ENCODE assay signal across 29 mouse cellular contexts in genomic region chr8:46327284-46327683, GRCm38 (mm10). TPM values are rescaled to one million over a fixed set of nuclear protein-coding genes. Genes with fewer than 3 reads are reported as not detected.
DNase-seq lines count a peak whose midpoint lies in the region; ATAC-seq and TF ChIP-seq lines count a peak whose summit lies in the region.
"Had no signal": no experiment of that assay in that cellular context is flagged by ENCODE, and none has a peak within 500 bp of the region (broad histone marks: within the 10 kb centered on the region; RNA-seq: fewer than 3 reads in every experiment).

No protein-coding gene starts in this region.

- DNase-seq in heart, embryonic 10.5 days (ENCODE audit: low spot score) = peak; percentile 27
- DNase-seq in heart, postnatal 14 days = no peak
- DNase-seq in liver, postnatal 0 days = peak; percentile 60
- DNase-seq in liver = no peak
- peak; percentile 57 to 61 for DNase-seq in kidney, adult 8-10 months
- DNase-seq in kidney, postnatal 36 days = peak; percentile 69 to 74
- DNase-seq: adrenal gland, adult 8-10 months; cerebellum, adult 9-10 months; cerebellum, postnatal 36 days; gastrocnemius, postnatal 14 days; thymus, postnatal 4 days had no signal

- H3K4me3 ChIP-seq in heart, embryonic 10.5 days = no peak overlapping the region
- H3K4me3 ChIP-seq in liver, postnatal 0 days (ENCODE audit: low read depth, low read length) = no peak overlapping the region
- H3K4me3 ChIP-seq: forebrain, embryonic 13.5 days; heart, embryonic 12.5 days; layer of hippocampus, adult 2 months; limb, embryonic 13.5 days; lung, embryonic 15.5 days; megakaryocyte, embryonic 14.5 days; midbrain, embryonic 12.5 days; neural tube, embryonic 13.5 days had no signal

- ATAC-seq in liver, postnatal 0 days = peak; percentile 89
- no peak for ATAC-seq in megakaryocyte, adult 5-6 weeks (ENCODE audit: poor library complexity, severe bottlenecking)
- ATAC-seq: forebrain, embryonic 13.5 days; intestine, postnatal 0 days had no signal

- no peak overlapping the region for H3K9ac ChIP-seq in liver, postnatal 0 days (replicated peaks)
- H3K9ac ChIP-seq: forebrain, embryonic 13.5 days; heart, embryonic 12.5 days; hindbrain, embryonic 14.5 days; limb, embryonic 13.5 days; liver, embryonic 14.5 days; lung, embryonic 15.5 days; midbrain, embryonic 12.5 days; neural tube, embryonic 13.5 days had no signal

- TF ChIP-seq EP300 in liver, postnatal 0 days (IDR thresholded peaks at IDR 0.05; ENCODE audit: low read depth) = peak; percentile 51; the same call in 1 of the 2 replicates

- H3K27ac ChIP-seq in heart, embryonic 10.5 days = no peak overlapping the region
- no peak overlapping the region for H3K27ac ChIP-seq in liver, postnatal 0 days (ENCODE audit: low read depth)
- H3K27ac ChIP-seq: forebrain, embryonic 13.5 days; hindbrain, embryonic 14.5 days; layer of hippocampus, adult 2 months; limb, embryonic 13.5 days; liver, embryonic 14.5 days; lung, embryonic 15.5 days; midbrain, embryonic 12.5 days; neural tube, embryonic 13.5 days had no signal

- no peaks in the 10 kb centered on the region for H3K9me3 ChIP-seq in heart, embryonic 10.5 days
- H3K9me3 ChIP-seq in liver, postnatal 0 days (ENCODE audit: low read length) = no peaks in the 10 kb centered on the region
- H3K9me3 ChIP-seq: forebrain, embryonic 13.5 days; G1E; lung, embryonic 15.5 days; neural tube, embryonic 13.5 days had no signal

- H3K36me3 ChIP-seq in heart, embryonic 10.5 days = no peaks in the 10 kb centered on the region
- no peaks in the 10 kb centered on the region for H3K36me3 ChIP-seq in liver, postnatal 0 days (replicated peaks; ENCODE audit: insufficient read depth, low read length)
- H3K36me3 ChIP-seq: G1E; heart, embryonic 12.5 days; limb, embryonic 13.5 days; lung, embryonic 15.5 days; midbrain, embryonic 12.5 days; neural tube, embryonic 13.5 days had no signal

- intact Hi-C loops in heart, postnatal 14 days (cut with DNase I) = no loop called here

- no peak overlapping the region for H3K4me2 ChIP-seq in liver, postnatal 0 days (ENCODE audit: low read depth, low read length)
- H3K4me2 ChIP-seq: forebrain, embryonic 13.5 days; heart, embryonic 12.5 days; hindbrain, embryonic 14.5 days; limb, embryonic 13.5 days; lung, embryonic 15.5 days; midbrain, embryonic 12.5 days; neural tube, embryonic 13.5 days had no signal

- TF ChIP-seq CTCF in liver, postnatal 0 days (IDR thresholded peaks at IDR 0.05; ENCODE audit: low read depth) = no peak

- WGBS in heart, embryonic 10.5 days = 88% methylated on average over 7 of the region's 7 CpGs
- WGBS in liver, postnatal 0 days (ENCODE audit: insufficient replicate concordance) = 68% methylated on average over 7 of the region's 7 CpGs

- no peaks in the 10 kb centered on the region for H3K27me3 ChIP-seq in heart, embryonic 10.5 days (ENCODE audit: insufficient read depth, poor library complexity, severe bottlenecking)
- no peaks in the 10 kb centered on the region for H3K27me3 ChIP-seq in liver, postnatal 0 days (ENCODE audit: insufficient read depth, low read length)
- H3K27me3 ChIP-seq: forebrain, embryonic 13.5 days; heart, embryonic 12.5 days; limb, embryonic 13.5 days; lung, embryonic 15.5 days; megakaryocyte, embryonic 14.5 days; midbrain, embryonic 12.5 days; neural tube, embryonic 13.5 days had no signal

- peaks cover 18% of the 10 kb centered on the region for H3K4me1 ChIP-seq in heart, embryonic 10.5 days
- H3K4me1 ChIP-seq in liver, postnatal 0 days (ENCODE audit: insufficient read depth) = 0 out of 2 replicates have a peak, but pooled peaks cover 4% of the 10 kb centered on the region
- H3K4me1 ChIP-seq: megakaryocyte, embryonic 14.5 days; neural tube, embryonic 13.5 days had no signal

RNA-seq across cellular contexts. Expression of gene Helt, which starts 32.8 kb away (rescaled TPM):
- polyA plus RNA-seq in heart, embryonic 10.5 days (2016; fragmentation: Nextera tagmentation; extraction: Ambion mirVana) = not detected in 2 replicates
- total RNA-seq in heart, postnatal 14 days (2021) = under 1 TPM; 0.29 to 0.74 TPM
- not detected in 2 replicates for polyA plus RNA-seq in liver, postnatal 0 days (2015; fragmentation: Nextera tagmentation; extraction: Ambion mirVana)
- total RNA-seq in megakaryocyte, adult 5-6 weeks (2015) = not detected in 2 replicates
- not detected in 2 replicates for total RNA-seq in megakaryocyte, adult 5-6 weeks (2017)
- total RNA-seq: granulocyte monocyte progenitor cell, adult 5-6 weeks; hematopoietic stem cell, adult 5-6 weeks; layer of hippocampus, adult 2 months; layer of hippocampus, postnatal 25 days; left cerebral cortex, postnatal 36 days had no signal
- polyA plus RNA-seq: G1E; heart, embryonic 12.5 days; heart, postnatal 0 days; hindbrain, embryonic 14.5 days; intestine, postnatal 0 days; limb, embryonic 13.5 days; liver, embryonic 14.5 days; lung, embryonic 15.5 days had no signal

Comparison
In these comparisons a context has a peak if more than half of its experiments do, and no peak if none do; other contexts are left out.
1. DNase-seq: peak in heart, embryonic 10.5 days (single experiment), liver, postnatal 0 days (single experiment), kidney, adult 8-10 months (2 of 2) and kidney, postnatal 36 days (2 of 2); none in heart, postnatal 14 days (0 of 2) and liver (single experiment).